Mouse (Mus musculus) stomach, postnatal 0 days (tissue): ENCODE data around the gene Fzd10.

Source experiments
- CTCF ChIP-seq: IDR thresholded peaks from 2 replicates; pipeline ENCODE4 v1.5.1; 2016; ENCODE audit warnings: antibody characterized with exemption, low read depth, mild to moderate bottlenecking, moderate library complexity
- EP300 ChIP-seq: optimal IDR thresholded peaks from 2 replicates; pipeline ENCODE3; 2016; ENCODE audit warnings: antibody characterized with exemption

DNA sequence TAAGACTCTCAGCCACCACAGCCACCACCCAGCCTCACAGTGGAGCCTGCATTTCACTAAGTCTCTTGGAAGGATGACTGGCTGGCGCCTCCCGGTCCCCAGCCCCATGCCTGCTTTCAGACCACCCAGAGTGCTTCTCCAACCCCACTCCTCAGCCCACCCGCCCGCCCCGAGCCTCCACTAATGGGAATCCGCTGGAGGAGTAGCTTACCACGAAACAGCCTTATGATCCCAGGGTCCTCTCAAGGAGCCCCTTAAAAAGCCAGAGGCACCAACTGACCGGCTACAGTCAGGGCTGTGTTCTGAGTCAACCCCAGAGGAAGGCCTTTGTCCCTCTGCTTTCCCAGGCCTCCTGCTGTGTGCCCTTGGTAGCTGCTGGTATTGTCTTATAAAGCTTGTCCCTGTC, 19.1 kb upstream of the Fzd10 start:
- no peak for TF ChIP-seq CTCF
- TF ChIP-seq EP300, result no peak
